Mouse (Mus musculus) CH12.LX (cell line): ENCODE results near the gene Cyp2f2.

Experiments used
- CTCF ChIP-seq, 2 experiments: IDR thresholded peaks in 1 of 2; conservative IDR thresholded peaks in 1 of 2; 2 replicates each; pipeline ENCODE4 v1.5.1; 2011 to 2012; ENCODE audit warnings: low read depth in 2 of 2, low read length in 2 of 2, improper control_type of control experiment in 1 of 2, inconsistent platforms in 1 of 2, mild to moderate bottlenecking in 1 of 2, moderate library complexity in 1 of 2
- E2F4 ChIP-seq: IDR thresholded peaks from 2 replicates; pipeline ENCODE4 v1.6.1; 2011; ENCODE audit warnings: low read depth, low read length, improper control_type of control experiment; ENCODE audit not compliant: insufficient replicate concordance
- EP300 ChIP-seq: IDR thresholded peaks from 2 replicates; pipeline ENCODE4 v1.6.1; 2011; ENCODE audit warnings: low read length, improper control_type of control experiment
- JUN ChIP-seq: IDR thresholded peaks from 2 replicates; pipeline ENCODE4 v1.6.1; 2011; ENCODE audit warnings: low read depth, mild to moderate bottlenecking, low read length, improper control_type of control experiment, moderate library complexity; ENCODE audit not compliant: insufficient read depth
- MAFK ChIP-seq: IDR thresholded peaks from 2 replicates; pipeline ENCODE4 v1.6.1; 2011; ENCODE audit warnings: low read length, improper control_type of control experiment; ENCODE audit not compliant: insufficient replicate concordance
- MAX ChIP-seq: IDR thresholded peaks from 2 replicates; pipeline ENCODE4 v1.6.1; 2011; ENCODE audit warnings: low read length, improper control_type of control experiment
- MYC ChIP-seq: IDR thresholded peaks from 2 replicates; pipeline ENCODE4 v1.6.1; 2011; ENCODE audit warnings: low read depth, mild to moderate bottlenecking, improper control_type of control experiment, low read length
- NELFE ChIP-seq: IDR thresholded peaks from 2 replicates; pipeline ENCODE4 v1.6.1; 2011; ENCODE audit warnings: low read depth, low read length, improper control_type of control experiment
- POLR2A ChIP-seq: IDR thresholded peaks from 2 replicates; pipeline ENCODE4 v1.6.1; 2011; ENCODE audit warnings: low read depth, mild to moderate bottlenecking, improper control_type of control experiment, low read length
- ZNF384 ChIP-seq: IDR thresholded peaks from 2 replicates; pipeline ENCODE4 v1.6.1; 2012; ENCODE audit warnings: low read depth, low read length, improper control_type of control experiment, inconsistent platforms

DNA sequence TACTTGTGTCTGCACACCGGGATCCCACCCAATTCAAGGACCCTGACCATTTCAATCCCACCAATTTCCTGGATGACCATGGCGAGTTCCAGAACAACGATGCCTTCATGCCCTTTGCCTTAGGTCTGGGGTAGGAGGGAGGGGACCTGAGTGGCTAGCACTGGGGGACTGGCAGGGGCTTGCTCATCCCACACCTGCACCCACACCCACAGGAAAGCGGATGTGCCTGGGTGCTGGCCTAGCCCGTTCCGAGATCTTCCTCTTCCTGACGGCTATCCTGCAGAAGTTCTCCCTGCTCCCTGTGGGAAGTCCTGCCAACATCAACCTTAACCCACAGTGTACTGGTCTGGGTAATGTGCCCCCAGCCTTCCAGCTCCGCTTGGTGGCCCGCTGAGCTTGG, 38.5 kb downstream of the Cyp2f2 start:
- no peak for TF ChIP-seq ZNF384
- TF ChIP-seq CTCF (conservative IDR thresholded peaks at IDR 0.05 in 1 of 2, IDR thresholded peaks at IDR 0.05 in 1 of 2; ENCODE audit: low read depth in 2 of 2, low read length in 2 of 2): no peak
- TF ChIP-seq POLR2A: no peak
- no peak for TF ChIP-seq MAFK
- TF ChIP-seq EP300: no peak
- no peak for TF ChIP-seq MYC
- TF ChIP-seq E2F4: no peak
- no peak for TF ChIP-seq NELFE
- no peak for TF ChIP-seq JUN
- no peak for TF ChIP-seq MAX
